Mouse (Mus musculus) testis, adult 2 months (tissue): Measurements from ENCODE around the gene March8. TPM values are rescaled to one million over a fixed set of nuclear protein-coding genes. Genes with fewer than 3 reads are reported as not detected.

Source experiments
- H3K27ac ChIP-seq: fragments of 200-500 bp; 2 replicates; pipeline ENCODE4 v1.5.1; 2012; ENCODE audit warnings: low read depth, low read length; ENCODE audit not compliant: control insufficient read depth, insufficient read depth
- H3K27me3 ChIP-seq: fragments of 200-500 bp; 2 replicates; pipeline ENCODE4 v1.6.1; 2012; ENCODE audit warnings: mild to moderate bottlenecking, low read length, moderate library complexity; ENCODE audit not compliant: control insufficient read depth, insufficient read depth
- H3K36me3 ChIP-seq: fragments of 200-500 bp; 2 replicates; pipeline ENCODE4 v1.6.1; 2012; ENCODE audit warnings: mild to moderate bottlenecking, low read length; ENCODE audit not compliant: control insufficient read depth, insufficient read depth
- H3K4me1 ChIP-seq: fragments of 200-500 bp; 2 replicates; pipeline ENCODE4 v1.6.1; 2012; ENCODE audit warnings: low read length; ENCODE audit not compliant: control insufficient read depth, insufficient read depth
- H3K4me3 ChIP-seq: fragments of 200-500 bp; 2 replicates; pipeline ENCODE4 v1.5.1; 2012; ENCODE audit warnings: low read depth, mild to moderate bottlenecking, low read length, moderate library complexity, mixed read lengths; ENCODE audit not compliant: control insufficient read depth
- CTCF ChIP-seq: fragments of 200-500 bp; IDR thresholded peaks from 2 replicates; pipeline ENCODE4 v1.5.1; 2012; ENCODE audit warnings: low read depth, mild to moderate bottlenecking, inconsistent platforms, low read length, moderate library complexity; ENCODE audit not compliant: control insufficient read depth, insufficient read depth, insufficient replicate concordance
- POLR2A ChIP-seq: fragments of 200-500 bp; IDR thresholded peaks from 2 replicates; pipeline ENCODE4 v1.6.1; 2012; ENCODE audit warnings: low read depth, mild to moderate bottlenecking, inconsistent platforms, low read length, moderate library complexity; ENCODE audit not compliant: control insufficient read depth
- polyA plus RNA-seq: library from polyadenylated mRNA; depleted of rRNA; stranded (reverse); fragments of >200 nt; gene quantifications from 2 replicates; pipeline ENCODE4 v1.2.3, GENCODE M21; 2012

The March8 gene
- polyA plus RNA-seq, 1 experiment = 20.0 TPM

DNA sequence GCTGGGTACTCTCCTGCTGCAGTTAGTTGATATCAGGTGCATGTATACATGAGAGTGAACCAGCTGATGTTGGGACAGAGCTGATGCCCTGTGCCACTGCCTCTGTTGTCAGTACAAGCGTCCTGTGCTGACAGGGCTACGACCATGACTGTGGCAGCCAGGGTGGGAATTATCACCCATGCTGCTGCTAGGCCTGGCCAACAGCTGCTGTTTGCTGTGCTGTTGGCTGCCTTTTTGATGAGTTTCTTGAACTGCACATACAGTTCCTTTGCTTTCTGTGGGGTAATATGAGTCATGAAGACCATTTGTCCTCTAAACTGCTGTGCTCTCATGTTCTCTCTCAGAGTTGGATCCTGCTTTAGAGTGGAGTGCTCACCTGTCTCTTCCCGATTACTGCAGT, 21.4 kb downstream of the March8 start:
- H3K36me3 ChIP-seq = no peaks in the 10 kb centered on the region
- H3K27me3 ChIP-seq = no peaks in the 10 kb centered on the region
- TF ChIP-seq CTCF (no peak), POLR2A (no peak)
- H3K4me3 ChIP-seq = no peak overlapping the region
- no peaks in the 10 kb centered on the region for H3K4me1 ChIP-seq
- no peak overlapping the region for H3K27ac ChIP-seq

DNA sequence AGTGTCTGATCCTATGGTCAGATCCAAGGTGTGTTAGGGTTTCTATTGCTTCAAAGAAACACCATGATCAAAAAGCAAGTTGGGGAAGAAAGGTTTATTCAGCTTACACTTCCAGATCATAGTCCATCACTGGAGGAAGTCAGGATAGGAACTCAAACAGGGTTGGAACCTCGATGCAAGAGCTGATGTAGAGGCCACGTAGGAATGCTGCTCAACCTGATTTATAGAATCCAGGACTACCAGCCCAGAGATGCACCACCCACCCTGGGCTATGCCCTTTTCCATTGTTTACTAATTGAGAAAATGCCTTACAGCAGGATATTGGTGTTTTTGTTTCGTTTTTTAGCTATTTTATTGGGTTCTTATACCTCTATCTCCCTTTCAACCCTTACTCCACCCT, 23.6 kb downstream of the March8 start:
- no peaks in the 10 kb centered on the region for H3K27me3 ChIP-seq
- TF ChIP-seq POLR2A = no peak
- TF ChIP-seq CTCF = no peak
- H3K36me3 ChIP-seq = no peaks in the 10 kb centered on the region
- no peak overlapping the region for H3K27ac ChIP-seq
- H3K4me3 ChIP-seq = no peak overlapping the region
- H3K4me1 ChIP-seq = no peaks in the 10 kb centered on the region

DNA sequence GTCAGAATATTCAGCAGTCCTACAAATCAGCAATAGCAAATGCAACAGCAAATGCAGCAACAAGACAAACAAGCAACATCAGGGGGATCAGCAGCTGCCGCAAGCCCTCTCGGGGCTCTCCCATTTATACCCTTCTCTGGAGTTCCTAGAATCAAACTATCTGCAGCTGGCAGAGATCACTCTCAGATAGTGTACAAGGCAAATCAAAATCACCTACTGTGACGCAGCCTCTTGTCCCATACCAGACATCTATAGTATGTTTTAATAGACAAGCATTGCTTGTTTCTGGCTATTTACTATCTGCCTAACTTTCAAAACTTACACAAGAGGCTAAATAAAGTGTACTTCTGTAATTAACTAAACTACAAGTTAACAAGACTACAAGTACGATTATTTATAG, 24.2 kb downstream of the March8 start:
- Histone ChIP-seq H3K27me3 (no peaks in the 10 kb centered on the region), H3K36me3 (no peaks in the 10 kb centered on the region), H3K4me1 (no peaks in the 10 kb centered on the region), H3K4me3 (no peak overlapping the region), H3K27ac (no peak overlapping the region)
- no peak for TF ChIP-seq POLR2A
- TF ChIP-seq CTCF = no peak

DNA sequence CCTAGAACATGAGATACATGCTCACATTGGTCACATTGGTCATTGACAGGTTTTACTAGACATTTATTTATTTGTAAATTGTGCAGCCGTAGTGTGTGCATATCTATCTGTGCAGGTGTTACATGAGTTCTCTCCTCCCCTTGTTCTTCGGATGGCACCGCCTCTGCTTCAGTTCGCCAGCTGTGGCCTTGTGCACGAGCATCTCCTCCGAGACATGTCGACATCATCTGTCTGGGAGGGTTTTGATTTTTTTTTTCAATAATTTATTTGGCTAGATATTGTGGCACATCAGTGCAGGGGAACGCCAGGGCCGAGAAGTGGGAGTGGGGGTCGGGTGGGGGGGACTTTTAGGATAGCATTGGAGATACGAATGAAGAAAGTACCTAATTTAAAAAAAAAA, 30.1 kb downstream of the March8 start:
- TF ChIP-seq POLR2A (no peak), CTCF (no peak)
- Histone ChIP-seq H3K27me3 (no peaks in the 10 kb centered on the region), H3K4me1 (no peaks in the 10 kb centered on the region), H3K4me3 (no peak overlapping the region), H3K36me3 (no peaks in the 10 kb centered on the region), H3K27ac (no peak overlapping the region)

DNA sequence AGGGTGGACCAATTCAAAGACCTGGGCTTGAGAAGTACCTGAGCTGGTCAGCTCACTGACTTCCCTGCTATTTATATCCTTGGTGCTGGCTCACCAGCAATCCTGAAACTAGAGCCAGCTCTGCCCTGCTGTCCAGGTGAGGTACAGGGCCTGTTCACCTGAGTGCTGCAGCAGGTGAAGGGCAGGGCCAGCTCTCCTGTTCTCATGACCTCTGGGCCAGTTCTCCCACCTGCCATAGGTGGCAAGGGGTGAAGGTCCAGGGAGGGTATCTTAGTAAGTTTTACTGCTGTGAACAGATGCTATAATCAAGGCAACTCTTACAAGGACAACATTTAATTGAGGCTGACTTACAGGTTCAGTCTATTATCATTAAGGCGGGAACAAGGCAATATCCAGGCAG, 32.0 kb downstream of the March8 start:
- TF ChIP-seq CTCF = no peak
- TF ChIP-seq POLR2A = no peak
- H3K27me3 ChIP-seq = no peaks in the 10 kb centered on the region
- no peaks in the 10 kb centered on the region for H3K4me1 ChIP-seq
- no peak overlapping the region for H3K4me3 ChIP-seq
- no peaks in the 10 kb centered on the region for H3K36me3 ChIP-seq
- H3K27ac ChIP-seq = no peak overlapping the region

DNA sequence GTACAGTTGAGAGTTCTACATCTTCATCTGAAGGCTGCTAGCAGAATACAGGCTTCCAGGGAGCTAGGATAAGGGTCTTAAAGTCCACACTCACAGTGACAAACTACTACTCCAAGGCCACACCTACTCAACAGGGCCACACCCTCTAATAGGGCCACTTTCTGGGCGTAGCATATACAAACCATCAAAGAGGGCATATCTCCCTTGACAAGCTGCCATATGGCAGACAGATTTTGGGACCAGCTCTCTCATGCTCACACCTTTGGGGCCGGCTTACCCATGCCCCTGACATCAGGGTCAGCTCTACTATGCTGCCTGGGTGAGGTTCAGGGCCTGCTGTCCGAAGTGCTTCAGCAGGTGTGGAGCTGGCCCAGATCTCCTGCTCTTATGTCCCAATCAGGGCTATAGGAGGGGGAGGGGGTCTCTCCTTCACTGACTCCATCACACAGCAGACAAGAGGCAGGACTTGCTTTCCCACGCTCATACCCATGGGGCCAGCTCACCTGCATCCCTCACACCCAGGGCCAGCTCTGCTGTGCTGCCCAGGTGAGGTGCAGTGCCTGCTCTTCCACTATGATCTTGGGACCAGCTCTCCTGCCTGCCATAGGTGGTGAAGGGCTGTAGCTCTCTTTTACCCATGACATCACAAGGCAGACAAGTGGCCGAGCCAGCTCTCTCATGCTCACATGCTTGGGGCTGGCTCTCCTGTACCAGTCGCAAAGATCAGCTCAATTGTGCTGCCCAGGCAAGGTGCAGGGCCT, 32.6 kb downstream of the March8 start:
- TF ChIP-seq CTCF = no peak
- TF ChIP-seq POLR2A = no peak

DNA sequence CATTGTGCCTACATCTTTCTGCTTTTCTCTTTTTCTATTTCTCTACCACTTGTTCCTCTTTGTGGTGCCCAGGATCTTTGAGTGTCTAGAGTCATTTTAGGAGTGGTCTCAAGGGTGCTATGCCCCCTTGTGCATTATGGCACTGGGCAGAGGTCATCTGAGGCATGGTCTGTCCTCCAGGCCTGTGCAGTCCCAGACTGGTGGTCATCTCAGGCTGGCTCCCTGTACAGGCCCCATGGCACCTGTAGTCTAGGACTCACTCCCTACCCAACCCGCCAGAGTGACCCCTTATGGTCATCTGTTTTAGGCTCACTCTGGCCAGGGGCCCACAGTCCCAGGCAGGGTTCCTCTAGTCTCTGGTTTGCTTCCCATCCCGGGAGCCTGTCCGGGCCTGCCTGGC, 33.7 kb downstream of the March8 start:
- H3K27me3 ChIP-seq = no peaks in the 10 kb centered on the region
- TF ChIP-seq POLR2A = no peak
- no peaks in the 10 kb centered on the region for H3K36me3 ChIP-seq
- H3K4me1 ChIP-seq = no peaks in the 10 kb centered on the region
- no peak overlapping the region for H3K27ac ChIP-seq
- no peak overlapping the region for H3K4me3 ChIP-seq

More for the DNA sequence above, 32.6 kb downstream of the March8 start:
- no peaks in the 10 kb centered on the region for H3K27me3 ChIP-seq
- H3K4me1 ChIP-seq = no peaks in the 10 kb centered on the region
- H3K4me3 ChIP-seq = no peak overlapping the region
- H3K36me3 ChIP-seq = no peaks in the 10 kb centered on the region
- H3K27ac ChIP-seq = no peak overlapping the region
